Mouse (Mus musculus): ENCODE results near the gene Naaa.

The Naaa gene

DNA sequence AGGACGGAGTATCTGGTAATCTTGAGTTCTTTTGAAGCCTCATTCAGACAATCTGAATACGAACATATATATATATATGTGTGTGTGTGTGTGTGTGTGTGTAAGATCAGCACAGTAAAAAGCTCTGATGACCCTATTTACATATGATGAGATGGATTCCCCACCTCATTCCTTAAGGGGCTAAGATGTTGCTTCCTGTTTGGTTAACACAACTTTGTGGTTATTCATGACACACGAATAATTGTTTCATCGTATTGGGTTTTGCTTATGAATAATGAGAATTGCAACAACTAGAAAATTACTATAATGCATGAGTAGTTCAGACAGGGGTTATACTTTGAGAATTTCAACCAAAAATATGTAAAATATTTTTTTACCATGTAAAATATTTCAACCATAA, 62.7 kb downstream of the Naaa start, which contains the start of gene U90926:
Gene U90926, minus strand, starts transcription at position 101 of the 400 bp plus-strand sequence.
- no peak for ATAC-seq (ENCODE audit: low TSS enrichment)

DNA sequence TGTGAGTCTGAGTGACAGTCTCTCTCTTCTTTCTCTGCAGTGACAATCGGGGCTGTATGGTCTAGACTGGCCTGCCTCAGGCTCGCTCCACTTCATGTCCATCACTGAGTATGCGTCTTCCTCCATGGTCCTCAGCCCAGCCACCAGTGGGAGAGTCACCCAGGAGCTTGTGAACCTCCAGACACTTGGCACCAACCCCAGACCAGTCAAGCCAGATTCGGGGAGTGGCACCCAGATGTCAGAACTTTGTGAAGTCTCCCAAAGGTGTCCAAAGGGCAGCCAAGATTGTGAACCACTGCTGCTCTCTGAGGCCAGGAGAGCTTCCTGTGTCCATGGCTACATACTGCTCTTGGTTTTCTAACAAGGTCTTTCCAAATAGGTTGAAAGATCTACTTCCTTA, 65.7 kb downstream of the Naaa start:
- no peak for ATAC-seq (ENCODE audit: low TSS enrichment)

DNA sequence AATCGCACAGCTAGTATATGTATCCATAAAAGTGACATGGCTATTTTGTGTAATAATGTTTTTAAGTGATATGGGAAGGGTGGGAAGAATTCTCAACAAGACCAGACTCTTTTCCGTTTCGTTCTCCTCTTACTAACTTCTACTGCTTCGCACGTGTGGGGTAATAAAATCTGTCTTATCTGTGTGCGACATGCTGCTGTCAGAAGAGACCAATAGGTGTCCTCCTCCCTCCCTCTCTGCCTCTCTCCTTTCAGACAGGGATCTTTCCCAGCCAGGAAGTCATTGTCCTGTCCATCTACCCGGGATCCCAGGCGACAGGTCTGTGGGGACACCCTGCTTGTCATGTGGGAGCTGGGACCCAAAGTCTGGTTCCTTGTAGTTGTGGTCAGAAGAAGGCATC, 67.8 kb downstream of the Naaa start:
- no peak for ATAC-seq (ENCODE audit: low TSS enrichment)
